Mouse (Mus musculus): ENCODE measurements at regions not wholly inside any gene's neighbourhood (a gene's known extent, or its start where the extent isn't known, plus 50 kb on each side); places are given as distances from the start of the nearest gene placed in this dataset.

GRCm38 (mm10) chr1:79979863-79980262, 118.9 kb upstream of the Serpine2 start:
- 78% methylated on average over 6 of the region's 6 CpGs for WGBS
- ATAC-seq (ENCODE audit: low read depth), result no peak

DNA sequence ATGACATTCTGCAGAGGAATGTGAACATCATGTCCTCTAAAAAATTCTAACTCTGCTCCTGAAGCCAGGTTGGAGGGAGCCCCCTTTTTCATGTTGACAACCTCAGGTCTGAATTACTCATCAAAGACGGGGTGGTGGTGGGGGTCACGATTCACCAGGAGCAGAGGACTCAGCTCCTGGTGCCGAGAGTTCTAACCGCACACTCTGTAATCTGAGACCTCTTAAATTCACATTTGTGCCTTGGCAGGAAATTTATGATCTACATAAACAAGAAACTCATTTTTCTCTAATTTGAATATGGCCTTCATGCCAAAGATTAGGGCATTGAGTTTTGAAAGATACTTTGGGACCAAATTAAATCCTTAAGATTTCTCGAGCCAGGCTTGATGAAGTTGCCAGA, 117.2 kb upstream of the Serpine2 start:
- no peaks in the 10 kb centered on the region for H3K36me3 ChIP-seq
- H3K27me3 ChIP-seq, result no peaks in the 10 kb centered on the region
- H3K4me3 ChIP-seq, result no peak overlapping the region
- ATAC-seq (ENCODE audit: low read depth), result no peak
- WGBS, result 65% methylated on average over 5 of the region's 5 CpGs
- H3K4me1 ChIP-seq (replicated peaks), result no peaks in the 10 kb centered on the region
- no peak overlapping the region for H3K4me2 ChIP-seq
- H3K9ac ChIP-seq, result no peak overlapping the region
- H3K9me3 ChIP-seq, result no peaks in the 10 kb centered on the region
- H3K27ac ChIP-seq (replicated peaks), result no peak overlapping the region

More at GRCm38 (mm10) chr1:79979863-79980262, 118.9 kb upstream of the Serpine2 start:
- H3K27me3 ChIP-seq, result no peaks in the 10 kb centered on the region
- H3K9ac ChIP-seq, result no peak overlapping the region
- H3K4me3 ChIP-seq, result no peak overlapping the region
- no peaks in the 10 kb centered on the region for H3K36me3 ChIP-seq
- H3K27ac ChIP-seq (replicated peaks), result no peak overlapping the region
- no peaks in the 10 kb centered on the region for H3K9me3 ChIP-seq
- H3K4me1 ChIP-seq (replicated peaks), result no peaks in the 10 kb centered on the region
- no peak overlapping the region for H3K4me2 ChIP-seq

GRCm38 (mm10) chr1:79956121-79956520, 95.1 kb upstream of the Serpine2 start:
- H3K4me2 ChIP-seq, result no peak overlapping the region
- WGBS, result 24% methylated on average over 1 of the region's 1 CpGs
- no peak overlapping the region for H3K4me3 ChIP-seq
- ATAC-seq (ENCODE audit: low read depth), result peak; percentile 53
- no peaks in the 10 kb centered on the region for H3K9me3 ChIP-seq
- no peaks in the 10 kb centered on the region for H3K27me3 ChIP-seq
- no peaks in the 10 kb centered on the region for H3K36me3 ChIP-seq
- no peak overlapping the region for H3K9ac ChIP-seq
- H3K27ac ChIP-seq (replicated peaks), result no peak overlapping the region
- H3K4me1 ChIP-seq (replicated peaks), result peaks cover 7% of the 10 kb centered on the region; the same call in 1 of the 2 replicates

GRCm38 (mm10) chr1:79944231-79944630, 83.3 kb upstream of the Serpine2 start:
- H3K27ac ChIP-seq (replicated peaks), result no peak overlapping the region
- WGBS, result 85% methylated on average over 4 of the region's 4 CpGs
- H3K4me1 ChIP-seq (replicated peaks), result no peaks in the 10 kb centered on the region
- no peaks in the 10 kb centered on the region for H3K36me3 ChIP-seq
- H3K9me3 ChIP-seq, result no peaks in the 10 kb centered on the region
- no peak overlapping the region for H3K4me3 ChIP-seq
- no peak overlapping the region for H3K4me2 ChIP-seq
- no peaks in the 10 kb centered on the region for H3K27me3 ChIP-seq
- H3K9ac ChIP-seq, result no peak overlapping the region
- no peak for ATAC-seq (ENCODE audit: low read depth)

GRCm38 (mm10) chr1:79932435-79932834, 71.5 kb upstream of the Serpine2 start:
- Histone ChIP-seq H3K27me3 (no peaks in the 10 kb centered on the region), H3K9ac (no peak overlapping the region), H3K4me1 (replicated peaks) (no peaks in the 10 kb centered on the region), H3K27ac (replicated peaks) (no peak overlapping the region), H3K4me2 (no peak overlapping the region), H3K9me3 (no peaks in the 10 kb centered on the region), H3K36me3 (no peaks in the 10 kb centered on the region), H3K4me3 (no peak overlapping the region)
- ATAC-seq (ENCODE audit: low read depth), result no peak
- 79% methylated on average over 5 of the region's 5 CpGs for WGBS

GRCm38 (mm10) chr1:79927740-79928139, 66.8 kb upstream of the Serpine2 start:
- H3K4me1 ChIP-seq (replicated peaks), result no peaks in the 10 kb centered on the region
- H3K36me3 ChIP-seq, result no peaks in the 10 kb centered on the region
- no peaks in the 10 kb centered on the region for H3K27me3 ChIP-seq
- no peak overlapping the region for H3K27ac ChIP-seq (replicated peaks)
- H3K4me2 ChIP-seq, result no peak overlapping the region
- no peaks in the 10 kb centered on the region for H3K9me3 ChIP-seq
- WGBS, result 53% methylated on average over 2 of the region's 2 CpGs
- ATAC-seq (ENCODE audit: low read depth), result no peak
- no peak overlapping the region for H3K9ac ChIP-seq
- H3K4me3 ChIP-seq, result no peak overlapping the region

GRCm38 (mm10) chr1:79925776-79926175, 64.8 kb upstream of the Serpine2 start:
- no peak overlapping the region for H3K9ac ChIP-seq
- H3K9me3 ChIP-seq, result no peaks in the 10 kb centered on the region
- H3K27me3 ChIP-seq, result no peaks in the 10 kb centered on the region
- no peaks in the 10 kb centered on the region for H3K4me1 ChIP-seq (replicated peaks)
- no peak overlapping the region for H3K27ac ChIP-seq (replicated peaks)
- no peak overlapping the region for H3K4me3 ChIP-seq
- H3K36me3 ChIP-seq, result no peaks in the 10 kb centered on the region
- WGBS, result 51% methylated on average over 1 of the region's 1 CpGs
- no peak for ATAC-seq (ENCODE audit: low read depth)
- H3K4me2 ChIP-seq, result no peak overlapping the region

DNA sequence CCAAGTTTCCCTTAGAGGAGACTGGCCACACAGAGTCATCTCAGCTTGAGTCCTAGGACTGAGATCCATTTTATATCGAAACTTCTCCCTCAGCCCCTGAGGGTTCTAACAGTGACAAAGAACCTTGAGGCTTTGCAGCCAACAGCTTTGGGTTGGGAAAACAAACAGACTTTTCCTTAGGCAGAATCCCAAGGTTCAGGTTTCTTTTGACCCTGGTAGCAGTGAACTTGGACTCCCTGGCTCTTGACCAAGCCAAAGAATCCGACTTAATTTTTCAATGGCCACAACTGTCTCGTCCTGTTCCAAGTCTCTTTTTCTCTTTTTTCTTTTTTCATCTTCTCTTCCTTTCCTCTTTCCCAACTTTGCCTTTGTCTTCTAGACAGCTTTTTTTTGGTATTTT, 60.9 kb upstream of the Serpine2 start:
- no peaks in the 10 kb centered on the region for H3K27me3 ChIP-seq
- no peak overlapping the region for H3K4me3 ChIP-seq
- no peak overlapping the region for H3K27ac ChIP-seq (replicated peaks)
- WGBS, result 78% methylated on average over 3 of the region's 3 CpGs
- no peak overlapping the region for H3K9ac ChIP-seq
- H3K4me2 ChIP-seq, result no peak overlapping the region
- ATAC-seq (ENCODE audit: low read depth), result no peak
- no peaks in the 10 kb centered on the region for H3K4me1 ChIP-seq (replicated peaks)
- no peaks in the 10 kb centered on the region for H3K9me3 ChIP-seq
- no peaks in the 10 kb centered on the region for H3K36me3 ChIP-seq

- ATAC-seq (ENCODE audit: low read depth), result no peak
- Histone ChIP-seq H3K4me1 (replicated peaks) (no peaks in the 10 kb centered on the region), H3K4me3 (no peak overlapping the region), H3K9ac (no peak overlapping the region), H3K27ac (replicated peaks) (no peak overlapping the region), H3K9me3 (no peaks in the 10 kb centered on the region), H3K36me3 (no peaks in the 10 kb centered on the region), H3K27me3 (no peaks in the 10 kb centered on the region), H3K4me2 (no peak overlapping the region)
- WGBS, result 96% methylated on average over 3 of the region's 3 CpGs
Observed at GRCm38 (mm10) chr1:79921333-79921732, 60.4 kb upstream of the Serpine2 start.

- 69% methylated on average over 7 of the region's 7 CpGs for WGBS
- H3K27ac ChIP-seq (replicated peaks), result no peak overlapping the region
- H3K9me3 ChIP-seq, result no peaks in the 10 kb centered on the region
- no peaks in the 10 kb centered on the region for H3K4me1 ChIP-seq (replicated peaks)
- no peak overlapping the region for H3K4me2 ChIP-seq
- ATAC-seq (ENCODE audit: low read depth), result no peak
- H3K36me3 ChIP-seq, result no peaks in the 10 kb centered on the region
- H3K9ac ChIP-seq, result no peak overlapping the region
- H3K4me3 ChIP-seq, result no peak overlapping the region
- no peaks in the 10 kb centered on the region for H3K27me3 ChIP-seq
Observed at GRCm38 (mm10) chr1:79917426-79918150, 56.6 kb upstream of the Serpine2 start.
